Mouse (Mus musculus) cerebellum, adult 11-12 months (tissue): Measurements from ENCODE around the gene Dennd4a.
A peak's percentile ranks its signal among the peaks of the same experiment; 100 is the strongest.

ENCODE experiments used
- DNase-seq: peaks from one replicate; pipeline ENCODE4 v3.0.0; 2022

The Dennd4a gene

DNA sequence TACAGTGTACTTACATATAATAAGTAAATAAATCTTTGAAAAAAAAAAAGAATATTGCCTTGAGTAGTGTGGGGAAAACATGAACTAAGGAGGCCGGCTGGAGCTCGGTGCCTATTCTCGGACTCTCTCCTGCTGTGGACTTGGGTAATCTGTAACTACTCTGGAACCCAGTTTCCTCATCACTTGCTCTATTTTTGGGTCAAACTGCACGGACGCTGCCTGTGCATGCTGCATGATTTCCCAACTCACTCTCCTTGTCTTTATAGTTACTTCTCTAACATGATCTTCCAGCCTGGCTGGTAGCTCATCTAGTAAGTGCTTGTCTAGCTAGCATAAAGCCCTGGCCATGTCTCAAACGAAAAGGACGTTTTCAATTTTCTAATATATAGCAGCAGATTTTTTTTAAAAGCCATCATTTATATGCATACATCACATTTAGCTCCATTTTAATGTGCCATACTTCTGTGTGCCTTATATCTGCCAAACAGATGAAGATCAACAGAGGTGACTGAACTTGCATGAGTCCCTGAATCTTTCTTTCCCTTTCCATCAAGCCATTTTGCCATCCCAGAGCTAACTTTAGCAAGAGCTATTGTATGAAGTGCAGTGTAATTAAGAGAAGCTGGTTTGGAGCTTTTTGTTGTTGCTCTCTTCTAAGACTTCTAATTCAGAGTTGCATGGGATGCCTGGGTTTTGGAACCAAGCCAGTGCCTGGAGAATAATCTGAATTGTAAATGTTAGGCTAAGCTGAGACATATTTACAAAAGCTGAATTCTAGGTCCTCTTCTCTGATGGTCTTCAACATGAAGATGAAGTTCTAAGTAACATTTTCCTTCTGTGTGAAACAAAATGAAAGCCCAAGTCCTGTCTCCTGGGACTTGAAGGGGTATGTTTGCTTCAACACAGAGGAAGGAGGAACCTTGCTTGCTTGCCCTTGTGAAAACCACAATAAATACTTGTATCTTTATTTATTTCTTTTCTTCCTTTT, 20.2 kb upstream of the Dennd4a start:
- DNase-seq = no peak

DNA sequence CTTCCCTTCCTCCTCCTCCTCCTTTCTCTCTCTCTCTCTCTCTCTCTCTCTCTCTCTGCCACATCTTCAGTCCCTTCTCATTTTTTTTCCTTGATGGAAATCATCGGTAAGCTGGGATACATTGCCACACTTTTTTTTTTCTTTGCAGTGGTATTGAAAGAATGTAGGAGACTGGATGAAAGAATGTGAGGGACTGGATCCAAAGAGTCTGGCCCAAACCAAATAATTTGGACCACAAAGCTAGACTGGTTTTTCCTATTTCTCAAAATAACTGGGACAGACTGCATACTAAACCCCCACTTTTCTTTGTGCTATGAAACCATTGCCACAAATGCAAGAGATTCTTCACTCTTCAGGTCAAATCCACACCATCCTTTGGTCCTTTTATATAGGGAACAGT, 19.5 kb upstream of the Dennd4a start:
- DNase-seq = no peak

DNA sequence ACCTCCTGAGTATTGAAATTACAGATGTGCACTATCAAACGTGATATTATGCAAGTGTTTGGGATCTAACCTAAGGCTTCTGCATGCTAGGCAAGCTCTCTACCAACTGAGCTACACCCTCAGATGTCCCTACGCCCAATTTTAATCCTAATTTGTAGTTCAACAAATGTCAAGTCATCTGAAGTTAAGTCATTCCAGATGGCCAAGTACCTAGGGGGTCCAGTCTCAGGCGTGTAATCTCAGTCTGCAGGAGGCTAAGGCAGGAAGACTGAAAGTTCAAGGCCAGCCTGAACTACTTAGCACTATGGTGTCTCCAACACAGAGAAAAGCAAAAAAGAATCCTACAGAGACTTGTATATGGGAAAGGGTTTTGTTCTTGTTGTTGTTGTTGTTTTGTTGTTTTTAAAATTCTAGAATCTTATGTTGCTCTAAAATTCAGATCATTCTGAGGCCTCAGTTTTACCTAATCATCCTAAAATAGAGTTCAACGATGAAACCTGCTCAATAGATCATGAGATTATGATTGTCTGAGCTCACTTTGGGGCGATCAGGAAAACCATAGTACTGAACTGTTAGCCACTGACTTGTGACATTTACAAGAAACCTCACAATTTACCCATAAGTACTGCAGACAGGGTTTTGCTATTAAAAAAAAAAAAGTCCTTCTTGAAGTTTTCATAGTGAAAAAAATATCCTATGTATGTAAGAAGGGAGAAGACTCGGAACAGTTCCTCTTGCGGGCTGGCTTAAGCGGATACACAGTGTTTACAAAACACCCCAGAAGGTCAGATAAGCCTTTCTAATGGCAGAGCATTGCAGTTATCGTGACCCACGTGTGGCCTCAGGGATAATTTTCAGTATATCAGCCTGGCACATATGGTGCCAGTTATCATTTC, 18.5 kb upstream of the Dennd4a start:
- DNase-seq = no peak

DNA sequence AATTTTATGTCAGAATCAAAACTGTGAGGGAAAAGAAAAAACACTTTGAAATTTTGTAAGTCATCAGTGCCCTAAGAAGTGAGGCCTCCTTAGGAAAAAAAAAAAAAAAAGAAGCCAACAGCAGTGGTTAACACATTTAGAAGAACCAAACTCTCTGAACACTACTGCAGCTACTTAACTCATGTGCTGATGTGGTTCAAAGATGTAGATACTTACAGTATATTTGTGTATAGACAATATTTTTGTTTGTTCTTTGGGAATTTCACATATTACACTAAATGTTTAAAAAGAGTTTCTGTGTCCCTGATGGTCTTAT, 17.9 kb upstream of the Dennd4a start:
- DNase-seq = no peak

DNA sequence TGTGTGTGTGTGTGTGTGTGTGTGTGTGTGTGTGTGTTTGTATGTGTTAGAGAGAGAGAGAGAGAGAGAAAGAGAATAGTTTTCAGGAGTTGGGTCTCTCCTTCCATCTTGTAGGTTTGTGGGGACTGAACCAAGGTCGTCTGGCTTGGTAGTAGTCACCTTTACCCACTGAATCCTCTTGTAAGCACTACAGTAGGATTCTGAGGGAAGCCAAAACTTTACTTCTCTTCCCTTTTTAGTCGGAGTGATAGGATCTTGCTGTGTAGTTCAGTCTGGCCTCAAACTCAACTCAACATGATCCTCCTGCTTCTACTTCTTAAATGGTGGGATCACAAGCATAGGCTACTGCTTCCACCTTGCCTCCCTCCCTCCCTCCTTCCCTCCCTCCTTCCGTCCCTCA, 17.3 kb upstream of the Dennd4a start:
- no peak for DNase-seq

DNA sequence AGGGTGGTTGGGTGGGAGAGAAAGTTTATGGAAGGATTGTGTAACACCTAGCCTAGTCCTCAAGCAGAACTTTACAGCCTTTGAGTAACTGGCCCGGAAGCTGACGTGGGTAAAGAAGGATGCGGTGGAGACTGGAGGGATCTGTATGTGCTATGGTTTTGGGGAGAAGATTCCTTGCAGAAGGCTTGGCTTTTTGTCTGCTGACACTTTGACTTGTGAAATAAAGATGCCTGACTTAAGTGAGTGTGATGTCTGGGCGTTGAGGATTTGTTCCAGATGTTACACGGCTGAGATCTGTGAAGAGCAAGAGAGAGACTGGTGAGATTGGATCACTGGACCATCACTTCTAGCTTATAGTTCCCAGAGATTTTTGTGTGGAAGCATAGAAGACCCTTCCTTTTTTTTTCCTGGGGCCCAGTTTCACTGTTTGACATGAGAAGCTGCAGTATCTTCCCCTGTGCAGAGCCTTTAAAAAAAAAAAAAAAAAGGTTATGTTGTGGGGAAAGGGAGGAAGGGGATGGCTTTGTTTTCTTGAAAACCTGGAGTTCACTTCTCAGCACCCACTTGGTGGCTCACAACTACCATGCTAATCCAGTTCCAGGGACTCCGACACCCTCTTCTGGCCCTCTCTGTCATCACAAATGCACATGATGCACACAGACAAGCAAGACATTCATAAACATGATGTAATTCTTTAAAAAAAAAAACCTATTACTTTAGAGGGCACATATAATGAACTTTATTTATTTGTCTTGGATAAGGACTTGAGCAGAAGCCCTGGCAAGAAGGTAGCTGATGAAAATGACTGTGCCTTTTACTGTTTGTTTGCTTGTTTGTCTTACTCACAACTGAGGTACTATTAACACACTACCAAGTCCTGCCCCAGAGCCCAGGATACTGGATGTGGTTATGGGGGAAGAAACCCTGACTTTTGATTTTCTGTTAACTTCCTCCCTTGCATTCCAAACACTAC, 16.4 kb upstream of the Dennd4a start:
- no peak for DNase-seq

DNA sequence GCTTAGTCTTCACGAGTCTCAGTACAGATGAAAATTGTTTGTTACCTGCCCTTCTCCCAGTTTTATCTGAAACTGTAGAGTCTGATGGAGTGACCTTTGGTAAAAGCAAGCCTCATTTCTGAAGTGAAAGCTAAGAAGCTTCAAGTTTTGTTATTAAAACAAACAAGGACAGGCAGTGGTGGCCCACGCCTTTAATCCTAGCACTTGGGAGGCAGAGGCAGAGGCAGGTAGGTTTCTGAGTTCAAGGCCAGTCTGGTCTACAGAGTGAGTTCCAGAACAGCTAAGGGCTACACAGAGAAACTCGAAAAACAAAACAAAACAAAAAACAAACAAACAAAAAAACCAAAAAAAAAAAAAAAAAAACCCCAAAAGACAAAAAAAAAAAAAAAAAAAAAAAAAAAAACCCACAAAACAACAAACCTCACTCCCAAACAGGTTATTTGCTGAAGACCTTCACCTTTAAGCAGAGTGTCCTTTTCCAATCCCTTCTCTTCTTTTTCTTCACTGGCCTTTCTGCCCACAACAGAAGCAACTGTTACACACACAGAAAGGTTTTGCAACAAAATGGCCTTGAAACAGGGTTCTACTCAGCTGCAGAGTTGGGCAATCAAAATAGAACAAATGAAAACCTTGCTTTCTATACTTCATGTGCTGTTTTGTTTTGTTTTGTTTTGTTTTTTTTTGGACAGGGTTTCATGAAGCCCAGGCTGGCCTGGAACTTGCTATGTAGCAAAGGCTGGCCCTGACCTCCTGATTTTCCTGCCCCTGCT, 15.1 kb upstream of the Dennd4a start:
- no peak for DNase-seq

DNA sequence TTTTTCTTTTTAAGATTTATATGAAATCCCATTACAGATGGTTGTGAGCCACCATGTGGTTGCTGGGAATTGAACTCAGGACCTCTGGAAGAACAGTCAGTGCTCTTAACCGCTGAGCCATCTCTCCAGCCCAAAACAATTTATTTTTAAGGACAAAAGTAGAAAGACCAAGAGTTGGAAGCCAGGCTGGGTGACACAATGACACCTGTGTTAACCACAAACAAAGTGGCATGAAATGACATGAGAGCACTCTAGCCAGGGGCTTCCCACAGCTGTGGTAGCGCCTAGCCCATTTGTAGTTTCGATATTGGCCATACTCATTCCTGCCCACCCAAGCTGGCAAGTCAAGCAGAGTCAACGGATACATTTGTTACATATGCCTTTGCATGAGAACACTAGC, 13.7 kb upstream of the Dennd4a start:
- no peak for DNase-seq

DNA sequence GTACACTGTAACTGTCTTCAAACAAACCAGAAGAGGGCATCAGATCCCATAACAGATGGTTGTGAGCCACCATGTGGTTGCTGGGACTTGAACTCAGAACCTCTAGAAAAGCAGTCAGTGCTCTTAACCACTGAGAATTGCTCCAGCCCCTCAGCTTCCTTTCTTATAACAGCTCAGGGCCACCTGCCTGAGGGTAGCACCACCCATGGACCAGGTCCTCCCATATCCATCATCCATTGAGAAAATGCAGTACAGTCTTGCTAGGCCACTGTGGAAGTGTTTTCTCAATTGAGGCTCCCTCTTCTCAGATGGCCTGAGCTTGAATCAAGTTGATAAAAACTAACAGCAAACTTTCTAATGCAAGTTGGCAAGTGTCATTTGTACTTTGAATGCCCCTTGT, 13.0 kb upstream of the Dennd4a start:
- DNase-seq = no peak

DNA sequence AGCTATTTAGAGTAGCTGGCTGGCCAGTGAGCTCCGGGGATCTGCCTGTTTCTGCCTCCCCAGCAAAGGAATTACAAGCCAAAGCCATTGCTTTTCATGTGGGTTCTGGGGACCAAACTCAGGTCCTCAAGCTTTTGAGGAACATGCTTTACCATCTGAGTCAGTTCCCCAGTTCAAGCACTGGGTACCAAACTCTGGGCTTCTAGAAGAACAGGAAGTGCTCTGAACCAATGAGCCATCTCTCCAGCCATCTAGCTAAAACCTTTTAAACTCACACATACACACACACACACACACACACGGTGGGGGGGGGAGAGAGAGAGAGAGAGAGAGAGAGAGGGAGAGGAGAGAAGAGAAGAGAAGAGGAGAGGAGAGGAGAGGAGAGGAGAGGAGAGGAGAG, 12.3 kb upstream of the Dennd4a start:
- DNase-seq = no peak

DNA sequence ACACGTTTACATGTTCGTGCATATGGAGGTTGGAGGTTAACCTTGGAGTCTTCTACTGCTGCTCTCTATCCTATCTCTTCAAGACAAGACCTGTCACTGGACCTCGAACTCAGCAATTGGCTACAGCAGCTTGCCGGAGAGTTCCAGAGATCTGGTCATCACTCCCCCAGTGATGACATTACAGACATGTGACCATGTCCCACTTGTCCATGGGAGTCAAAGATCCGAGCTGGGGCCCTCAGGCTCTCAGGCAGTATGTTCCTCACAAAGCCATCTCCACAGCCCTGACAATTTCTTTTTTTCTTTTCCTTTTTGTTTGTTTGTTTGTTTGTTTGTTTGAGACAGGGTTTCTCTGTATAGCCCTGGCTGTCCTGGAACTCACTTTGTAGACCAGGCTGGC, 11.6 kb upstream of the Dennd4a start:
- DNase-seq = no peak

DNA sequence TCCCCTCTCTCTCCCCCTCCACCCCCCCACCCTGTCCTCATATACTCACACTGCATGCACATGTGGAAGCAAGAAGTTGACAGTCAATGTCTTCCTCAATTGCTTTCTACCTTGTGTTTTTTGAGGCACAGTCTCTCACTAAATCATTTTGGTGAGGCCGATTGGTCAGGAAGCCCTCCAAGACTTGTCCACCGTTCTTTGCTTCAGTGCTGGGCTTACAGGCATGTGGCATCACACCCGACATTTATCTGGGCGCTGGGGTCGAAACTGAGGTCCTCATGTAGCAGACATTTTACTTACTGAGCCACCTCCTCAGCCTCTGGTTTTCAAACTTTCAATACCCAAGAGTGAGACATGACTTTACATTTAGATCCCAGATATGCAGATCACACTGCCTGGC, 8.6 kb upstream of the Dennd4a start:
- DNase-seq = no peak

DNA sequence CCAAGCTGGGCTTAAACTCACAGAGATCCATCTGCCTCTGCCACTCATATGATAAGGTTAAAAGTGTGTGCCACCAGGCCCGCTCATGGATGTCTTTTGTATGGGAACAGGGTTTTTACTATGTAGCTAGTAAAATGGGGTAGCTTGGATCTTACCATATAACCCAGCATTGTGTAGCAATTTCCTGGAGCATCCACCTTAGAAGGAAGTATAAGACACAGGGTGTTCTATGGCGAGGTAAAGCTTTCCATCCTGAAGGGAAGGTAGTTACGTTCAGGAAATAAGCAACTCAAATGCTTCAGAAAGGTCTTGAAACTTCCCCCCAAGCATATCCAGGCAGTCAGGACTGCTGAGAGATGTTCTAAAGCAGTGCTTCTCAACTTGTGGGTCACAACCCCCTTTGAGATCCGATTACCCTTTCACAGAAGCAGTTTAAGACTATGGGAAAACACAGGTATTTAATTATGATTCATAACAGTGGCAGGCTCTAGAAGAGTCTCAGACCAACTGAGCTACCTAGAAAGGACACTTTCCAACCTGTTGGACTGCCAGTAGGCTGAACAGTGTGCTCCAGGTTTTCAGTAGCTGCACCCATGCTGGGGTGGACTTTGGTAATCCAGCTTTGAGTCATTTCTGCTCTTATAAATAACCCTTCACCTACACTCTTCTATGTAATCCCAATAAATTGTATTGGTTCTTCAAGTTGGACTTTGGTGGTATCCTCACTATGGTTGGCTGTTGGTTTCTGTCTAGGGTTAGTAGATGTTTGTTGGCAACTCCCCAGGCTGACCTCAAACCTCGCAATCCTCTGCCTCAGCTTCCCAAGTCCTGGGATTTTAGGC, 7.5 kb upstream of the Dennd4a start:
- no peak for DNase-seq

DNA sequence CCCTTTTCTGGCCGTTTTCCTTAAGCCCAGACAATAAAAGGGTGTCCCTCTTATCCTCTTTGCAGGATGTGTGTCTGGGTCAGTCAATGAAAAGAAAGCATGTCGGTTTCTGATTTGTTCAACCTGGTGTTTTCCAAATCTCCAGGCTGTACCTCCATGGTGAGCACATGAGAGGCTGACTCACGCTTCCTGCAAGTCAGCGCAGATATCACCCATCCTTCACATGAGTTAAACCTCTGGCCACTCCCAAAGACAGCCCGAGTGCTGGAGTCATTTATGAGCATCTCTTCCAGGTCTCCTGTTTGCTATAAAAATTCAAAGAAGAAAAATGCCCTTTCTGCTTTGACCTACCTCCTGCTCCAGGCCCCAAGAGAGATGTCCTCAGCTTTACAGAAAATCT, 5.3 kb upstream of the Dennd4a start:
- DNase-seq = no peak

DNA sequence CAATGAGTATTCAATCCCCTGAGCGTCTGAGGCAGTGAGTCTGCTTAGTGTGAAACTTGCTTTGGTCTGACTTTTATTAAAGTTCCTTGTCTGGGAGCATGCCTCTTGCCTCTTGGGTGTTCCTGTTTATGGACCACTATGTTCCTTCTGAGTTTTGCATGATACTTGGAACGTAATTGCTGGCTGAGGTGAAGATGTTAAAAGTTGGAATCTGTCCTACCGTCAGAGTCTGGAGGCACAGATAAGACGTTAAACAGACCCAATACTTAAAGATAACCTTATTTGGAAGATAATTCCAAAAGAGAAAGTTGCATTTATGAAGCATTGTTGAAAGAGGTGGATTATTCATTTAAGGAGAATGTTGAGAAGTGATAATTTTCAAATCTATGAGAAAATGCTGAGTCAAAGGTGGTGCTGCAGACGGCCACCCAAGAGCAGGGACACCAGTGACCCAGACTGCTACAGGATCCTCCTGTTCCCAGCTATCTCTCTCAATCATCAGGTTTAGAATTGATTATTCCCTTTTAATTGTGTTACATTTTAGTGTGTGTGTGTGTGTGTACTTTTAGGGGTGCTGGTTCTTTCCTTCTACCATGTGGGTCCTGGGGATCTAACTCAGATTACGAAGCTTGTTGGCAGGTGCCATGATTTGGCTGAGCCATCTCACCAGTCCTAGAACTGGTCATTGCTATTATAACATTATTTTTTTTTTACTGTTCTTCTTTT, 4.6 kb upstream of the Dennd4a start:
- DNase-seq = no peak

DNA sequence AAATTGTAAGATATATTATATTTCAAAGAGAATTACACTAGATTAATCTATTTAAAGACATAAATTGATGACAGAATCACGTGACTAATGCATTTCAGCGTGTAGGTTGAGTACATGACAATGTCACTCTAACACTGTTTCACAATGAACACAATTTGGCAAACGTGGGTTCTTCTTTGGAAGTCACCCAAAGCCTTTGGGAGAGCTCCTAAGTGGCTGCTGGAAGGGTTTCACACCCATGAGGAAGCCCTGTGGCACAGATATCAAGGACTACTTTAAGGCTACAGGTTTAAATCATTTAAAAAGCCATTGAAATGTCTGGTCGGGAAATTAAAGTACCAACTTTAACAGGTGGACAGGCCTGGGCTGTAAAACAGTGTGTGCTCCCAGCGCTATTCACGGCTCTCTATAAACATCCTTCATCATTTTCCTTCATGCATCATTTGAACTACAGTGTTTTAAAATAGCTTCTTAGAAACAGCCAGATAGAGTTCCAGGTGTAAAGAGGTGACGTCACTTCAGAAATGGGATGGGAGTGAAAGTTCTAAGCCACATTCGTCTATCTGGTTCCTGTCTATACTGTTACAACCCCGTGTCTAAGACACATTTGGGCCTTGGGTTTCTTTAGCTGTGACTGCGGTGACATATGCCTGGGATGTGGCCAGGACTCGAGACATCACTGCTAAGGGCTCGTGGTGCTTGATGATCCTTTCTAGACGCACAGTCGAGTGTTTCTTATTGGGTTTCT, 3.9 kb upstream of the Dennd4a start:
- DNase-seq = no peak

DNA sequence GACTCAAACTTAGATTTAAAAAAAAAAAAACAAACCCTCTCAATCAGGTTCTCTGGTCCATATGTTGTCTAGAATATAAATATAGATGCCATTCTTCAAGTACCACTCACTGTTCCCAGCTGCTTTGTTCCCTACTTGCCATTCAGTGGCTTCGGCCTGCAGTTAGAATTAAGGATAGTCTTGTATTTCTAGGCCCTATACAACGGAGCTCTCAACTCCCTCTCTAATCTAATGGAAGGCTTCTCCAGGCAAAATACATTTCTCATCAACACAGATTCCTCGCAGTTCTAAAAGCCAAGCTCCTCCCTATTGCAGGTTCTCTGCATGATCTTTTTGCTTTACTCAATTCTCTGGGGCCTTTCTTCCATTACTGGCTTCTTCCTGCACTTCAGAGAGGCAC, 1.3 kb upstream of the Dennd4a start:
- DNase-seq = no peak

DNA sequence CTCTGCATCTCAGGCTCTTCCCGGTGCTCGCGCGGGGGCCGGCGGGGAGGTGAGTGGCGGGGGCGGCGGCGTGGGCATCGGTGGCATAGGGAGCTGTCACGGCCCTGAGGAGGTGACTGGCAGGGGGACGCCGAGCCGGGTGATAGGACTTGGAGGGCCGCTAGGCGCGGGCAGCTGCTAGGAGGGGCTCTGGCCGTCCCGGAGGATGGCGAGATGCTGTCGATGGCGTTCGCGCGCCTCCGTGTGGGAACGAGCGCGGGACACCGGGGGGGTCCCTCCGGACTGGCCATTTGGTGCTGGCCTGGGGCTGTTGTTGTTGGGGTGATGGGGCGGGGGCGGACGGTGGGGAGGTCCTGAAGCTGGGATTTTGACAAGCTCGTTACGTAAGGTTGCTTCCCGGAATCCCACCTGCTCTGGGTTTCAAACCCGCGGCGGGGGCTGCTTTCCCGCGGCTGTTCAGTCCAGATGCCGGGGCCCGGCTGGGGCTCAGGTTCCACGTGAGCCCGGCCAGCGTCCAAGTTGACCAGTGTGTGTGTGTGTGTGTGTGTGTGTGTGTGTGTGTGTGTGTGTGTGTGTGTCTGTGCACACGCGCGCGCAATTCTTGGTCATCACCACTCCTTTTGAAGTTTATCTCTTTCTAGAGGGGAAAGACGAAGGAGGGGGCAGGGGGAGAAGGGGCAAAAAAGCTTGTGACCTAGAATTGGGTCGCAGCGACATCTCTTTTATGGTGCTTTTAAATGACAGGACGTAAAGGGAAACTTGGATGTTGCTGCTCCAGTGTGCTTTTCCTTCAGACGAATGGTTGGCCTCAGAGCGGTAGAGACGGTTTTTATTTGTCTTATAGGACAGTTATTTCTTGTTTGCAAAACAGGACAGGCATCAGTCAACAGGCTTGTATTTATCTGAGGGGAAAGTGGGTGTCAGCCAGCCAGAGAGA, 666 bp downstream of the Dennd4a start:
- DNase-seq = peak; percentile 67
